Mouse (Mus musculus) embryonic fibroblast, embryonic 13.5 days (primary cell): ENCODE data around the gene 4930503B20Rik.

ENCODE experiments used
- CTCF ChIP-seq: IDR thresholded peaks from 2 replicates; pipeline ENCODE4 v1.5.1; 2011; ENCODE audit warnings: mild to moderate bottlenecking, control low read depth, low read length, moderate library complexity, borderline replicate concordance; ENCODE audit not compliant: insufficient read depth
- POLR2A ChIP-seq: IDR thresholded peaks from 2 replicates; pipeline ENCODE4 v1.6.1; 2011; ENCODE audit warnings: low read depth, mild to moderate bottlenecking, control low read depth, low read length, moderate library complexity

- no peak for TF ChIP-seq POLR2A
- TF ChIP-seq CTCF = no peak
These were observed 9.2 kb downstream of the 4930503B20Rik start for GRCm38 (mm10) chr3:146641818-146642427.
